8 mouse cellular contexts compared by ENCODE assay signal in the genomic region with DNA sequence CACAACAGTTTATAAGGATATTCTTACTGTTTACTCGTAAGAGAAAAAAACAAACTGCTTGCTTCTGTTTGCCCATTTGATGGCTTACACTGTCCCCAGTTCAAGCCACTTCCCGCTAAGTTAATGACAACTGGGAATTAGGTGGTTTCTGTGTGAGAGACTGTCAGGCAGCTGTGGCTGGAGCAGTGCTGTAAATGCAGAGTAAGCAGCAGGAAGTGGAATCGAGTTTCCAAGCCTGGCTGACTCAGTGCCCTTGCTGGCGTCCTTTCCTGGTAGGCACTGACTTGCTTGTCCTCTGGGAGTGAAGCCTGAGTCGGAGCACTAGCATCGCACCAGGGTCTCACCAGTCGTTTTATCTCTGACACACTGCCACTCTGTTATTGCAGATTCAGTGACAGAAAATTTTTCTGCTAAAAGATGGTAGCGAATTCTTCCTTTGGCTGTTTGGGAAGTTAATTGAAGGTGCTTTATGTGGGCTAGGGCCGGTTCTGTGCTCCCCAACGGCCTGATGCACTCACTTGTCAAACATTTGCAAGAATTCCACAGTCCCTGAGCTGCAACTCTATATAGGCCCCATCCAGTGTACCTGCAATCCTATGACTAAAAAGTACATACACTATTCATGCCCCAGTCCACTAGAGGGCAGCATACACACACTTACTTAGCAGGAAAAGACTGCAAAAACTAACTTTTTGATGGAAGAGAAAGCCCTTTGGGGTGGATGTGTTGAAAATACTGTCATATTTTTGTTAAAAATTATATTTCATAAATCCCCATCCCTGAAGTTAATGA. TPM values are rescaled to one million over a fixed set of nuclear protein-coding genes. Genes with fewer than 3 reads are reported as not detected.
A peak's percentile ranks its signal among the peaks of the same experiment; 100 is the strongest.
DNase-seq lines count a peak whose midpoint lies in the region; ATAC-seq and TF ChIP-seq lines count a peak whose summit lies in the region.

No protein-coding gene starts in this region.

- no peak overlapping the region for H3K4me2 ChIP-seq in intestine, postnatal 0 days (replicated peaks; ENCODE audit: low read depth)
- H3K4me2 ChIP-seq in neural tube, embryonic 14.5 days (ENCODE audit: low read depth, low read length) = no peak overlapping the region

- H3K27ac ChIP-seq in heart, embryonic 10.5 days = no peak overlapping the region
- no peak overlapping the region for H3K27ac ChIP-seq in MEL (ENCODE audit: control insufficient read depth, low read depth, low read length)
- no peak overlapping the region for H3K27ac ChIP-seq in intestine, postnatal 0 days (ENCODE audit: low read depth, low read length)
- H3K27ac ChIP-seq in neural tube, embryonic 14.5 days (ENCODE audit: low read depth, low read length) = no peak overlapping the region

- no peak overlapping the region for H3K4me3 ChIP-seq in heart, embryonic 10.5 days
- no peak overlapping the region for H3K4me3 ChIP-seq in MEL (ENCODE audit: control insufficient read depth in 1 of 2, insufficient read depth in 1 of 2, low read depth in 2 of 2, low read length in 2 of 2)
- H3K4me3 ChIP-seq in intestine, postnatal 0 days (ENCODE audit: low read depth, low read length) = no peak overlapping the region
- no peak overlapping the region for H3K4me3 ChIP-seq in lung, adult 2 months (replicated peaks; ENCODE audit: extremely low read depth, low read depth, low read length)
- no peak overlapping the region for H3K4me3 ChIP-seq in neural tube, embryonic 14.5 days (ENCODE audit: low read depth, low read length)

- peak; percentile 57; the same call in 1 of the 2 replicates for ATAC-seq in intestine, postnatal 0 days
- ATAC-seq in neural tube, embryonic 14.5 days (ENCODE audit: low read depth) = 0 out of 2 replicates have a peak, but pooled peaks have one; percentile 31

- TF ChIP-seq EP300 in MEL (IDR thresholded peaks at IDR 0.05; ENCODE audit: low read depth in 1 of 2, low read length in 2 of 2) = no peak

- WGBS in heart, embryonic 10.5 days = 37% methylated on average over 10 of the region's 10 CpGs
- 41% methylated on average over 10 of the region's 10 CpGs for WGBS in intestine, postnatal 0 days
- WGBS in lung, adult 2 months = 47% methylated on average over 10 of the region's 10 CpGs
- 42% methylated on average over 10 of the region's 10 CpGs for WGBS in neural tube, embryonic 14.5 days

- H3K27me3 ChIP-seq in heart, embryonic 10.5 days (ENCODE audit: insufficient read depth, poor library complexity, severe bottlenecking) = no peaks in the 10 kb centered on the region
- no peaks in the 10 kb centered on the region for H3K27me3 ChIP-seq in MEL (ENCODE audit: control insufficient read depth in 1 of 2, insufficient read depth in 2 of 2, low read length in 2 of 2)
- no peaks in the 10 kb centered on the region for H3K27me3 ChIP-seq in intestine, postnatal 0 days (replicated peaks; ENCODE audit: control insufficient read depth, insufficient read depth, low read length)
- no peaks in the 10 kb centered on the region for H3K27me3 ChIP-seq in neural tube, embryonic 14.5 days (ENCODE audit: control insufficient read depth, insufficient read depth, low read length)

- H3K79me2 ChIP-seq in MEL (ENCODE audit: control insufficient read depth, insufficient read depth, low read length, poor library complexity) = no peaks in the 10 kb centered on the region

- no peak overlapping the region for H3K9ac ChIP-seq in MEL (ENCODE audit: control insufficient read depth, low read depth, low read length, poor library complexity, severe bottlenecking)
- H3K9ac ChIP-seq in intestine, postnatal 0 days (ENCODE audit: low read depth, low read length) = no peak overlapping the region
- no peak overlapping the region for H3K9ac ChIP-seq in neural tube, embryonic 14.5 days (replicated peaks; ENCODE audit: low read depth, low read length)

- peak; percentile 90 for DNase-seq in heart, adult 11 months
- DNase-seq in heart, embryonic 10.5 days (ENCODE audit: low spot score) = no peak
- DNase-seq in MEL (ENCODE audit: low read depth, low spot score) = peak; percentile 79
- peak; percentile 32 for DNase-seq in cerebellum, adult 8-10 months
- DNase-seq in gastrocnemius, adult 8-10 months (ENCODE audit: low spot score in 2 of 2) = peak; percentile 38 to 59
- no peak for DNase-seq in lung, adult 2 months

- TF ChIP-seq POLR2A in MEL (IDR thresholded peaks at IDR 0.05; ENCODE audit: control insufficient read depth in 1 of 2, insufficient read depth in 1 of 2, low read depth in 1 of 2, low read length in 2 of 2, poor library complexity in 1 of 2) = no peak
- TF ChIP-seq POLR2A in lung, adult 2 months (IDR thresholded peaks at IDR 0.05; ENCODE audit: borderline replicate concordance, extremely low read depth, low read depth, low read length) = no peak

- no peaks in the 10 kb centered on the region for H3K9me3 ChIP-seq in heart, embryonic 10.5 days
- no peaks in the 10 kb centered on the region for H3K9me3 ChIP-seq in MEL (replicated peaks; ENCODE audit: insufficient read depth, low read length)
- no peaks in the 10 kb centered on the region for H3K9me3 ChIP-seq in intestine, postnatal 0 days (ENCODE audit: control insufficient read depth)
- H3K9me3 ChIP-seq in neural tube, embryonic 14.5 days (ENCODE audit: control insufficient read depth, low read length) = no peaks in the 10 kb centered on the region

- peaks cover 7% of the 10 kb centered on the region; the same call in 1 of the 2 replicates for H3K4me1 ChIP-seq in heart, embryonic 10.5 days
- H3K4me1 ChIP-seq in MEL (ENCODE audit: control insufficient read depth in 1 of 2, insufficient read depth in 2 of 2, low read length in 2 of 2) = peaks cover 13 to 19% of the 10 kb centered on the region in 2 experiments
- no peaks in the 10 kb centered on the region for H3K4me1 ChIP-seq in intestine, postnatal 0 days (replicated peaks; ENCODE audit: control insufficient read depth, insufficient read depth, low read length)
- H3K4me1 ChIP-seq in lung, adult 2 months (ENCODE audit: control insufficient read depth, insufficient read depth, low read length) = peaks cover 12% of the 10 kb centered on the region
- no peaks in the 10 kb centered on the region for H3K4me1 ChIP-seq in neural tube, embryonic 14.5 days (ENCODE audit: control insufficient read depth, insufficient read depth, low read length)

- TF ChIP-seq RAD21 in MEL (IDR thresholded peaks at IDR 0.05; ENCODE audit: low read depth, low read length) = peak; percentile 63

- no peaks in the 10 kb centered on the region for H3K36me3 ChIP-seq in heart, embryonic 10.5 days
- H3K36me3 ChIP-seq in MEL (ENCODE audit: control insufficient read depth in 1 of 2, insufficient read depth in 2 of 2, low read length in 2 of 2) = peaks cover 0 to 10% of the 10 kb centered on the region in 2 experiments; a peak in 3 of 4 replicates
- peaks cover 11% of the 10 kb centered on the region for H3K36me3 ChIP-seq in intestine, postnatal 0 days (ENCODE audit: control insufficient read depth, insufficient read depth)
- no peaks in the 10 kb centered on the region for H3K36me3 ChIP-seq in neural tube, embryonic 14.5 days (ENCODE audit: control insufficient read depth, insufficient read depth, low read length)

- peak; percentile 24 to 86 (median 81); a peak in 5 of 6 replicates for TF ChIP-seq CTCF in MEL (IDR thresholded peaks at IDR 0.05 in 2 of 3, conservative IDR thresholded peaks at IDR 0.05 in 1 of 3; ENCODE audit: control insufficient read depth in 1 of 3, insufficient read depth in 1 of 3, low read depth in 2 of 3, low read length in 3 of 3, poor library complexity in 1 of 3, severe bottlenecking in 1 of 3)
- TF ChIP-seq CTCF in intestine, postnatal 0 days (IDR thresholded peaks at IDR 0.05; ENCODE audit: low read depth) = peak; percentile 90
- TF ChIP-seq CTCF in lung, adult 2 months (IDR thresholded peaks at IDR 0.05; ENCODE audit: insufficient read depth, low read length) = 0 out of 2 replicates have a peak, but pooled peaks have one; percentile 33

TF ChIP-seq in MEL, 35 proteins besides CTCF, POLR2A, EP300 and RAD21:
- TF ChIP-seq TCF12 (IDR thresholded peaks at IDR 0.05; ENCODE audit: low read depth, low read length) (no peak), USF2 (IDR thresholded peaks at IDR 0.05; ENCODE audit: borderline replicate concordance in 1 of 2, insufficient read depth in 1 of 2, low read depth in 1 of 2, low read length in 2 of 2) (no peak), ZC3H11A (IDR thresholded peaks at IDR 0.05; ENCODE audit: low read depth, low read length) (0 out of 2 replicates have a peak, but pooled peaks have one; percentile 23), SMC3 (IDR thresholded peaks at IDR 0.05; ENCODE audit: low read depth, low read length) (peak; percentile 59), ZMIZ1 (IDR thresholded peaks at IDR 0.05; ENCODE audit: low read depth, low read length) (no peak), SIN3A (IDR thresholded peaks at IDR 0.05; ENCODE audit: low read length) (no peak)
TF ChIP-seq in MEL: peak in this region for 2.

RNA-seq across cellular contexts. Expression of gene Stx7, which starts 24.3 kb away (rescaled TPM):
- polyA plus RNA-seq in heart, embryonic 10.5 days (2016; fragmentation: Nextera tagmentation; extraction: Ambion mirVana) = 78.7 and 81.8 TPM in 2 replicates
- total RNA-seq in MEL (2012; rRNA removed) = 32.6 and 36.1 TPM in 2 replicates
- 10 to 100 TPM in 1 of 2 experiments, not detected in 1; 37.7 TPM for polyA plus RNA-seq in MEL (2012; ENCODE audit: insufficient read depth in 1 of 2, insufficient read length in 2 of 2, low read depth in 1 of 2, low replicate concordance in 2 of 2, missing spikeins in 1 of 2)
- total RNA-seq in gastrocnemius, adult 8-10 months (2022) = 10 to 100 TPM; 22.1 to 28.8 (median 24.4) TPM
- polyA plus RNA-seq in intestine, postnatal 0 days (2015; fragmentation: Nextera tagmentation; extraction: Ambion mirVana) = 171 and 189 TPM in 2 replicates
- polyA plus RNA-seq in lung, adult 2 months (2012; rRNA removed) = 91.9 and 97.8 TPM in 2 replicates
- polyA plus RNA-seq in neural tube, embryonic 14.5 days (2014; fragmentation: Nextera tagmentation; extraction: Ambion mirVana) = 310 and 368 TPM in 2 replicates

RNA-seq across cellular contexts. Expression of gene Moxd1, which starts 49.9 kb away (rescaled TPM):
- polyA plus RNA-seq in heart, embryonic 10.5 days (2016; fragmentation: Nextera tagmentation; extraction: Ambion mirVana) = 1.6 and 6.2 TPM in 2 replicates
- not detected in 2 replicates for total RNA-seq in MEL (2012; rRNA removed)
- polyA plus RNA-seq in MEL (2012; ENCODE audit: insufficient read depth in 1 of 2, insufficient read length in 2 of 2, low read depth in 1 of 2, low replicate concordance in 2 of 2, missing spikeins in 1 of 2) = not detected
- 1 to 10 TPM in 1 of 4 experiments, under 1 TPM in 3; 0.07 to 1.5 (median 0.31) TPM for total RNA-seq in gastrocnemius, adult 8-10 months (2022)
- 5.9 and 7.9 TPM in 2 replicates for polyA plus RNA-seq in intestine, postnatal 0 days (2015; fragmentation: Nextera tagmentation; extraction: Ambion mirVana)
- polyA plus RNA-seq in lung, adult 2 months (2012; rRNA removed) = 1.3 and 1.9 TPM in 2 replicates
- 4.0 and 9.9 TPM in 2 replicates for polyA plus RNA-seq in neural tube, embryonic 14.5 days (2014; fragmentation: Nextera tagmentation; extraction: Ambion mirVana)

Comparison
In these comparisons a context has a peak if more than half of its experiments do, and no peak if none do; other contexts are left out.
1. DNase-seq: peak in heart, adult 11 months (single experiment), MEL (single experiment), cerebellum, adult 8-10 months (single experiment) and gastrocnemius, adult 8-10 months (2 of 2); none in heart, embryonic 10.5 days (single experiment) and lung, adult 2 months (single experiment).
2. CTCF ChIP-seq: peak in every context shown above with its lines; median percentile 90 in intestine, postnatal 0 days; 81 in MEL; 33 in lung, adult 2 months.